Mouse (Mus musculus): Measurements from ENCODE around the gene Fbp1. TPM values are rescaled to one million over a fixed set of nuclear protein-coding genes. Genes with fewer than 3 reads are reported as not detected.

Fbp1 gene
- polyA plus RNA-seq, 1 experiment from 2014 or later, result 4.1 TPM

GRCm38 (mm10) chr13:62877247-62877646 lies 10.8 kb downstream of the Fbp1 start:
- no peaks in the 10 kb centered on the region for H3K9me3 ChIP-seq (replicated peaks; ENCODE audit: control insufficient read depth, low read length)
- 0 out of 2 replicates have a peak overlapping the region, but pooled peaks have one; percentile 20 for H3K4me2 ChIP-seq (ENCODE audit: low read depth, low read length)
- no peaks in the 10 kb centered on the region for H3K27me3 ChIP-seq (ENCODE audit: control insufficient read depth, insufficient read depth, low read length)
- H3K27ac ChIP-seq (ENCODE audit: low read length), result no peak overlapping the region
- peak; percentile 64; the same call in 1 of the 2 replicates for ATAC-seq (ENCODE audit: insufficient read depth, low FRiP score)
- 14% methylated on average over 5 of the region's 5 CpGs for WGBS
- H3K4me1 ChIP-seq (ENCODE audit: control insufficient read depth, insufficient read depth, low read length), result no peaks in the 10 kb centered on the region
- H3K36me3 ChIP-seq (ENCODE audit: control insufficient read depth, insufficient read depth, low read length), result no peaks in the 10 kb centered on the region
- H3K9ac ChIP-seq (ENCODE audit: low read length), result no peak overlapping the region
- no peak overlapping the region for H3K4me3 ChIP-seq (replicated peaks; ENCODE audit: low read length)

- Histone ChIP-seq H3K36me3 (ENCODE audit: control insufficient read depth, insufficient read depth, low read length) (no peaks in the 10 kb centered on the region), H3K27ac (ENCODE audit: low read length) (no peak overlapping the region), H3K9me3 (replicated peaks; ENCODE audit: control insufficient read depth, low read length) (no peaks in the 10 kb centered on the region), H3K4me1 (ENCODE audit: control insufficient read depth, insufficient read depth, low read length) (no peaks in the 10 kb centered on the region), H3K27me3 (ENCODE audit: control insufficient read depth, insufficient read depth, low read length) (no peaks in the 10 kb centered on the region), H3K4me2 (ENCODE audit: low read depth, low read length) (no peak overlapping the region), H3K9ac (ENCODE audit: low read length) (no peak overlapping the region), H3K4me3 (replicated peaks; ENCODE audit: low read length) (no peak overlapping the region)
- WGBS, result 79% methylated on average over 1 of the region's 1 CpGs
- no peak for ATAC-seq (ENCODE audit: insufficient read depth, low FRiP score)
Observed at GRCm38 (mm10) chr13:62876111-62876510, 12.0 kb downstream of the Fbp1 start.

- H3K9me3 ChIP-seq (replicated peaks; ENCODE audit: control insufficient read depth, low read length), result no peaks in the 10 kb centered on the region
- ATAC-seq (ENCODE audit: insufficient read depth, low FRiP score), result no peak
- no peaks in the 10 kb centered on the region for H3K36me3 ChIP-seq (ENCODE audit: control insufficient read depth, insufficient read depth, low read length)
- H3K4me2 ChIP-seq (ENCODE audit: low read depth, low read length), result 0 out of 2 replicates have a peak overlapping the region, but pooled peaks have one; percentile 8
- no peaks in the 10 kb centered on the region for H3K27me3 ChIP-seq (ENCODE audit: control insufficient read depth, insufficient read depth, low read length)
- H3K9ac ChIP-seq (ENCODE audit: low read length), result no peak overlapping the region
- H3K27ac ChIP-seq (ENCODE audit: low read length), result peak overlapping the region; percentile 78
- WGBS, result 53% methylated on average over 3 of the region's 3 CpGs
- no peaks in the 10 kb centered on the region for H3K4me1 ChIP-seq (ENCODE audit: control insufficient read depth, insufficient read depth, low read length)
- no peak overlapping the region for H3K4me3 ChIP-seq (replicated peaks; ENCODE audit: low read length)
Observed at GRCm38 (mm10) chr13:62872252-62872651, 15.8 kb downstream of the Fbp1 start.

- Histone ChIP-seq H3K4me2 (ENCODE audit: low read depth, low read length) (no peak overlapping the region), H3K27me3 (ENCODE audit: control insufficient read depth, insufficient read depth, low read length) (no peaks in the 10 kb centered on the region), H3K4me3 (replicated peaks; ENCODE audit: low read length) (no peak overlapping the region), H3K9ac (ENCODE audit: low read length) (no peak overlapping the region), H3K9me3 (replicated peaks; ENCODE audit: control insufficient read depth, low read length) (no peaks in the 10 kb centered on the region), H3K4me1 (ENCODE audit: control insufficient read depth, insufficient read depth, low read length) (no peaks in the 10 kb centered on the region), H3K27ac (ENCODE audit: low read length) (no peak overlapping the region), H3K36me3 (ENCODE audit: control insufficient read depth, insufficient read depth, low read length) (no peaks in the 10 kb centered on the region)
- WGBS, result 87% methylated on average over 2 of the region's 2 CpGs
- ATAC-seq (ENCODE audit: insufficient read depth, low FRiP score), result no peak
Observed at GRCm38 (mm10) chr13:62870605-62871004, 17.5 kb downstream of the Fbp1 start.

GRCm38 (mm10) chr13:62866817-62867216 lies 21.3 kb downstream of the Fbp1 start:
- no peak overlapping the region for H3K9ac ChIP-seq (ENCODE audit: low read length)
- no peaks in the 10 kb centered on the region for H3K36me3 ChIP-seq (ENCODE audit: control insufficient read depth, insufficient read depth, low read length)
- no peaks in the 10 kb centered on the region for H3K4me1 ChIP-seq (ENCODE audit: control insufficient read depth, insufficient read depth, low read length)
- no peak overlapping the region for H3K27ac ChIP-seq (ENCODE audit: low read length)
- no peak overlapping the region for H3K4me3 ChIP-seq (replicated peaks; ENCODE audit: low read length)
- no peak for ATAC-seq (ENCODE audit: insufficient read depth, low FRiP score)
- H3K27me3 ChIP-seq (ENCODE audit: control insufficient read depth, insufficient read depth, low read length), result no peaks in the 10 kb centered on the region
- WGBS, result 79% methylated on average over 4 of the region's 4 CpGs
- no peaks in the 10 kb centered on the region for H3K9me3 ChIP-seq (replicated peaks; ENCODE audit: control insufficient read depth, low read length)
- H3K4me2 ChIP-seq (ENCODE audit: low read depth, low read length), result no peak overlapping the region

- WGBS, result 58% methylated on average over 11 of the region's 11 CpGs
- Histone ChIP-seq H3K4me2 (ENCODE audit: low read depth, low read length) (no peak overlapping the region), H3K4me3 (replicated peaks; ENCODE audit: low read length) (no peak overlapping the region), H3K27ac (ENCODE audit: low read length) (peak overlapping the region; percentile 62; the same call in 1 of the 2 replicates), H3K36me3 (ENCODE audit: control insufficient read depth, insufficient read depth, low read length) (no peaks in the 10 kb centered on the region), H3K9me3 (replicated peaks; ENCODE audit: control insufficient read depth, low read length) (no peaks in the 10 kb centered on the region), H3K4me1 (ENCODE audit: control insufficient read depth, insufficient read depth, low read length) (no peaks in the 10 kb centered on the region), H3K27me3 (ENCODE audit: control insufficient read depth, insufficient read depth, low read length) (no peaks in the 10 kb centered on the region), H3K9ac (ENCODE audit: low read length) (no peak overlapping the region)
- ATAC-seq (ENCODE audit: insufficient read depth, low FRiP score), result no peak
Observed at GRCm38 (mm10) chr13:62865651-62866315, 22.3 kb downstream of the Fbp1 start.

- 63% methylated on average over 6 of the region's 6 CpGs for WGBS
- no peaks in the 10 kb centered on the region for H3K9me3 ChIP-seq (replicated peaks; ENCODE audit: control insufficient read depth, low read length)
- H3K27me3 ChIP-seq (ENCODE audit: control insufficient read depth, insufficient read depth, low read length), result no peaks in the 10 kb centered on the region
- H3K4me2 ChIP-seq (ENCODE audit: low read depth, low read length), result no peak overlapping the region
- no peak for ATAC-seq (ENCODE audit: insufficient read depth, low FRiP score)
- H3K36me3 ChIP-seq (ENCODE audit: control insufficient read depth, insufficient read depth, low read length), result no peaks in the 10 kb centered on the region
- H3K4me3 ChIP-seq (replicated peaks; ENCODE audit: low read length), result no peak overlapping the region
- H3K27ac ChIP-seq (ENCODE audit: low read length), result no peak overlapping the region
- no peaks in the 10 kb centered on the region for H3K4me1 ChIP-seq (ENCODE audit: control insufficient read depth, insufficient read depth, low read length)
- H3K9ac ChIP-seq (ENCODE audit: low read length), result no peak overlapping the region
Observed at GRCm38 (mm10) chr13:62863771-62864170, 24.3 kb downstream of the Fbp1 start.

- H3K9ac ChIP-seq (ENCODE audit: low read length), result no peak overlapping the region
- no peaks in the 10 kb centered on the region for H3K27me3 ChIP-seq (ENCODE audit: control insufficient read depth, insufficient read depth, low read length)
- H3K27ac ChIP-seq (ENCODE audit: low read length), result no peak overlapping the region
- no peaks in the 10 kb centered on the region for H3K4me1 ChIP-seq (ENCODE audit: control insufficient read depth, insufficient read depth, low read length)
- no peaks in the 10 kb centered on the region for H3K9me3 ChIP-seq (replicated peaks; ENCODE audit: control insufficient read depth, low read length)
- no peaks in the 10 kb centered on the region for H3K36me3 ChIP-seq (ENCODE audit: control insufficient read depth, insufficient read depth, low read length)
- H3K4me3 ChIP-seq (replicated peaks; ENCODE audit: low read length), result no peak overlapping the region
- ATAC-seq (ENCODE audit: insufficient read depth, low FRiP score), result no peak
- H3K4me2 ChIP-seq (ENCODE audit: low read depth, low read length), result no peak overlapping the region
- 69% methylated on average over 3 of the region's 3 CpGs for WGBS
Observed at GRCm38 (mm10) chr13:62862875-62863274, 25.2 kb downstream of the Fbp1 start.

- Histone ChIP-seq H3K4me1 (ENCODE audit: control insufficient read depth, insufficient read depth, low read length) (no peaks in the 10 kb centered on the region), H3K36me3 (ENCODE audit: control insufficient read depth, insufficient read depth, low read length) (no peaks in the 10 kb centered on the region), H3K4me3 (replicated peaks; ENCODE audit: low read length) (no peak overlapping the region), H3K4me2 (ENCODE audit: low read depth, low read length) (no peak overlapping the region), H3K27ac (ENCODE audit: low read length) (no peak overlapping the region), H3K9me3 (replicated peaks; ENCODE audit: control insufficient read depth, low read length) (no peaks in the 10 kb centered on the region), H3K9ac (ENCODE audit: low read length) (no peak overlapping the region), H3K27me3 (ENCODE audit: control insufficient read depth, insufficient read depth, low read length) (no peaks in the 10 kb centered on the region)
- no peak for ATAC-seq (ENCODE audit: insufficient read depth, low FRiP score)
- WGBS, result 89% methylated on average over 4 of the region's 4 CpGs
Observed at GRCm38 (mm10) chr13:62860068-62860467, 28.0 kb downstream of the Fbp1 start.
